Mouse (Mus musculus): ENCODE data around the gene Homer1.

- TF ChIP-seq CTCF (IDR thresholded peaks at IDR 0.05; ENCODE audit: low read depth) (no peak), EP300 (IDR thresholded peaks at IDR 0.05; ENCODE audit: low read depth) (no peak)
These were observed 89.3 kb downstream of the Homer1 start for GRCm38 (mm10) chr13:93388594-93389241.

All from heart, postnatal 0 days (tissue).